Mouse (Mus musculus): ENCODE results near the gene Slc35f1. TPM values are rescaled to one million over a fixed set of nuclear protein-coding genes. Genes with fewer than 3 reads are reported as not detected.

The Slc35f1 gene
- 10 to 100 TPM; 49.9 to 50.2 TPM for total RNA-seq (2021)

DNA sequence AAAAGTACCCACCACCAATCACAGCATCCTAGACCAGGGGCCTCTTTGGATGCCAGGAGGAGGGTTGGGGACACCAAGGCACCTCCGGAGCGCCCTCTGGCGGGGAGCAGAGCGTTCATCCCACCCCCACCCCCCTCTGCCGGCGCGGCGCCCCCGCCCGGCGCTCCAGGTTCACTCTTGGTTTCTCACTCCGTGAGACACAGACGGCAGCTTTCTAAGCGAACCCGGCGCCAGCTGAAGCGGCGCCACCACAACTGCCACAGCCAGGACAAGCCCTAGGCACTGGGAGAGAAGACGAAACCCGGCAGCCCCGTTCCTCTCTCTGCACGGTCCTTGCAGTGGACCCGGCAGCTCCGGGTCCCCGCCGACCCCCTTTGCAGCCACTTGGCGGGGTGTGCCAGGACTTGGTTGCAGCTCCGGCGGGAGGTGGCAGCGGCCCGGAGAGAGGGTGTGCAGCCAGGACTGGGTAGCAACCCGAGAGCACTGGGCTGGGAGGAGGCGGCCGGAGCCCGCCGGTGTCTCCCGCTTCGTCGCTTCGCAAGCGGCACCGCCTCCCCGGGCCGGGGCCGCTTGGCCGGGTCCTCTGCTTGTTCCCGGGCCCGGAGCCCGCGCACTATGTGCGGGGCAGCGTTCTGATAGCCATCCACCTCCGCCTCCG is at the start of gene Slc35f1:
Gene Slc35f1, plus strand, starts transcription at position 200 of the 658 bp plus-strand sequence.
- intact Hi-C loops (cut with DNase I), result loop anchor here (5.0 to 10.0 kb wide), 3 partner anchors 158 to 614 kb away; partner anchors contain the start of gene Nus1
- peak; percentile 77 to 79 for DNase-seq (ENCODE audit: low spot score in 2 of 2)

GRCm38 (mm10) chr10:52671234-52671633 is 19.1 kb upstream of the Slc35f1 start:
- intact Hi-C loops (cut with DNase I), result no loop called here
- no peak for DNase-seq (ENCODE audit: low spot score in 2 of 2)

DNA sequence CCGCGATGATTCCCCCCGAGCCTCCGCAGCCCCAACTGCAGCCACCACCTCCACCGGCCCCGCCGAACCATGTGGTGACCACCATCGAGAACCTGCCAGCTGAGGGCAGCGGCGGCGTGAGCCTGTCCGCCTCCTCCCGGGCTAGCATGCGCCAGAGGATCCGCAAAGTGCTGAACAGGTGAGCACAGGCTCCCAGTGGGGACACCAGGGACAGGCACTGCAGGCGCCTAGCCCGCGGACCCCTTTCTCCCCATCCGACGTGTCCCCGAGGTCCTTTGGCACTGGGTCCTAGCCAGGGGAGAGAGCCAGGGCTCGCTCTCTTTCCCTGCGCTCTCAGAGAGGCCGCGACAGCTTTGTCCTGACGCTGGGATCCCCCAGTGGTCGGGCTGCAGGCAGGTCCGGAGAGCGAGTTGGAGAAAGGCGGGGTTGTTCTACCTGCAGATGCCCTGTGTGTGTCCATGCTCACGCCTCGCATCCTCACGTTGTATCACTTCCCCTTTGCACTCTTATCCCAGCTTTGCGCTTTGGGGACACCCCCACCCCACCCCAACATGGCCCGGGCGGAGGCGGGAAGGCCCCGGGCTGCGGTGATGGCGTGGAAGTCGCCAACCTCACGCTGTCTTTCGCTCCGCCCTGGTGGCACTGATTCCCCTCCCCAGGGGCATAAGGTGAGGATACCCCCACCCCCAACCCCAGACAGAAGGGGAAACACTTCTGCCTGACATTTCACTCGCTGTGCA is 829 bp downstream of the Slc35f1 start:
- intact Hi-C loops (cut with DNase I), result loop anchor here (5.0 to 10.0 kb wide), 3 partner anchors 159 to 614 kb away; partner anchors contain the start of gene Nus1
- DNase-seq (ENCODE audit: low spot score in 2 of 2), result peak; percentile 59 to 67

DNA sequence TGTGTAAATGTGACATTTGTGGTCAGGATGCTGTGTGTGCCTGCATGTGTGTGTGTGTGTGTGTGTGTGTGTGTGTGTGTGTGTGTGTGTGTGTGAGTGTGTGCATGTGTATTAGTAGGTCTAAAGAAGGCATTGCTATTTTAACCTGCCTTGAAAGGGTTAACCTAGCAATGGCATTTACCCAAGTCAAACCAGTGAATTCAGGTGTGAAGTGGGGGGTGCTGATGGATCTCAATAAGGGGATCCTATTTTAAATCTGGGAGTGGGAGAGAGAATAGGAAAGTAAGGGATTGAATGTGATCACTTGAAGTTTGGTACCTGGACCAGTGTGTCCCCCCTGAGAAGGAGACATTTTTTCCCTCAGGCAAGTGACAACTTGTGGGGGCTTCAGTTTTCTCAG is 13.4 kb downstream of the Slc35f1 start:
- DNase-seq (ENCODE audit: low spot score in 2 of 2), result no peak
- intact Hi-C loops (cut with DNase I), result no loop called here

- peak; percentile 48 to 66 for DNase-seq (ENCODE audit: low spot score in 2 of 2)
- intact Hi-C loops (cut with DNase I), result no loop called here
These were observed 14.0 kb downstream of the Slc35f1 start for GRCm38 (mm10) chr10:52704101-52705051.

- intact Hi-C loops (cut with DNase I), result no loop called here
- DNase-seq (ENCODE audit: low spot score in 2 of 2), result no peak
These were observed 19.1 kb downstream of the Slc35f1 start for GRCm38 (mm10) chr10:52709482-52709881.

GRCm38 (mm10) chr10:52712166-52712565 is 21.8 kb downstream of the Slc35f1 start:
- intact Hi-C loops (cut with DNase I), result no loop called here
- peak in 1 of 2 experiments; percentile 17 for DNase-seq (ENCODE audit: low spot score in 2 of 2)

- intact Hi-C loops (cut with DNase I), result no loop called here
- no peak for DNase-seq (ENCODE audit: low spot score in 2 of 2)
These were observed 24.2 kb downstream of the Slc35f1 start for GRCm38 (mm10) chr10:52714557-52714956.

DNA sequence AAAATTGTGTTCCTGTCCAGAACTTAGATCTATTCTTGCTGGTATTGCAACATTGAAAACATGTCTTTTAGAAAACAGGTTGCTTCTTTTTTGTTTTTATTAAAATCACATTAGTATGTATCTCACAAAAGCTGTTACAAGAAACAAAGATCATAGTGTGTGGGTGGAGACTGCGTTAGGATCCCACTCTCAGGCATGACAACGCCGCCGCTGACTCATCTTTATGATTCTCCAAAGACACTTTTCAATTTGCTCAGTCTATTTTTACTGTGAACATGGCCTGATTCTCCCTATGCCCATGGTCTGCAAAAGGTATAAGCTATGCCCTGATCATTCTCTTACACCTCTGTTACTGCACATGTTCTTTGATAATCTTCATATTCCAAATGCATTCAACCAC is 24.8 kb downstream of the Slc35f1 start:
- DNase-seq (ENCODE audit: low spot score in 2 of 2), result peak in 1 of 2 experiments; percentile 7
- intact Hi-C loops (cut with DNase I), result no loop called here

DNA sequence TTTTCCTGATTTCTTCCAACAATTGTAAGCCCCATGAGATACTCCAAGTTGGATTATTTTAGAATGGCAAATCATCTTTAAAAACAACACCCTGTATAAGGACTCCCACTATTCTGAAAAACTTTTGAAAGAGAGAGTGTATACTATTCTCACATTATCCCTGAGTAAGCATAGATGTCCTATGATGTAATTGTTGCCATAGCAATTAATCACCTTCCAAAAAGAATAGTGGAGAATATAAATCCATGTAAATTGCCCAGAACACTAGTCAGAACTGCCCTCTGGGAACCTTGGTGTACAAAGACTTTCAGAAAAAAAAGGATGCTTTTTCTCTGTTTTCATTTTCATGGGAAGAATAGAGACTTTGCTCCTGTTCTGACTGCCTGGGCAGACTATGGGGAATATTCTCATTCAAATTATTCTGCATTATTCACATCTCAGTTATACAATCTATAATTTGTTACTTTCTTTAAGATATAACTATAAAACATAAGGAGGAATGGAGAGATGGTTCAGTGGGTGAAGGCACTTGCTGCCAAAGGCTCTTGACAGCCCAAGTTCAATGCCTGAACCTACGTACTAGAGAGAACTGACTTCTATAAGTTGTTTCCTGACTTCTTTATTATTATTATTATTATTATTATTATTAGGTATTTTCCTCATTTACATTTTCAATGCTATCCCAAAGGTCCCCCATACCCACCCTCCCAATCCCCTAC is 28.0 kb downstream of the Slc35f1 start:
- DNase-seq (ENCODE audit: low spot score in 2 of 2), result no peak
- intact Hi-C loops (cut with DNase I), result no loop called here

DNA sequence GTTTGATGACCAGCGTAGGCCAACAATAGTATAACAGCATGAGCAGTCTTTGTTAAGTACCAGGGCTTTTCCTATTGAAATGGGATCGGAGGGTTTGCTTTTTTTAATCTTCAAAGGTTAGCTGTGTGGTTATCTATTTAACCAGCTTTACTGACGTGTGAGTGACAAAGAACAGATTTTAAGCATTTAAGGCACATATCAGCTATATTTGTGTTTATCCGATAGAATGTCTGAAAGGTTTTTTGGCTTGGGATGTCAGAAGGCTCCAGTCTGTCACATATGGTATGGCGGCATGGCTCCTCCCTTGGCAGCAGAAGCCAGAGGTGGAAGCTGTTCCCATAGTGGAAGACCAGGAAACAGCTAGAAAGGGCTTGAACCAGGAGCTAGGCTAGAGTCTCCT is 36.3 kb downstream of the Slc35f1 start:
- intact Hi-C loops (cut with DNase I), result no loop called here

DNA sequence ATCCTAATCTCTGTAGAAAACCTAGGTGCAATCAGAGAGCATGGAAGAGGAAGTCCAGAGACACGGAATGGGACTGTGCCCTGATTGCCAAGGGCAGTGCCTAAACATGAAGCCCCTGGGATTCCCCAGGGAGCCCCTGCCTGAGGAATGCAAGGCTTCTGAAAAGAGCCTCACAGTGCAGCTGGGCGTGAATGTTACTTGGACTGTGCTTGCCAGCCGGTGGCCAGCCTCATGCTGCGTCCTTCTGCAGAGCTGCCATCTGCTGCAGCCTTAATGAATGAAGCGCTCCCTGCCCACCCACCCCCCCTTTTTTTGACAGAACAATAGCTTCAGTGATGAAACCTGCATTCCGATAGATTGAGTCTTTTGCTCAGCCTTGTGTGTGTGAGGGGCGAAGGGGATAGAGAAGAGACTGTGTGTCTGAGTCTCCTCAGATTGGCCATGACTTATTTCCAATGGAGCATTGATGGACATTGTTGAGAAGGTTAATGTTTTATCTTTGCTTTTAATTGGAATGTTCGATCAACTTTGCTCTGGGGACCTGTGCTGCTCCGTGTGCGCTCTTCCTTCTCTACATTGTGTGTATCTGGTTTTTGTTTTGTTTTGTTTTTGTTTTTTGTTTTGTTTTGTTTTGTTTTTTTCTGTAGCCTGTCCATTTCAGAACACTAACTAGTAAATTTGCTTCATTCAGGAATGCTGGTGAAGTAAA is 52.5 kb downstream of the Slc35f1 start:
- no peak for DNase-seq (ENCODE audit: low spot score in 2 of 2)
- intact Hi-C loops (cut with DNase I), result no loop called here

More for the DNA sequence above, 36.3 kb downstream of the Slc35f1 start:
- no peak for DNase-seq (ENCODE audit: low spot score in 2 of 2)

- intact Hi-C loops (cut with DNase I), result no loop called here
These were observed 53.5 kb downstream of the Slc35f1 start for GRCm38 (mm10) chr10:52743831-52744230.

DNA sequence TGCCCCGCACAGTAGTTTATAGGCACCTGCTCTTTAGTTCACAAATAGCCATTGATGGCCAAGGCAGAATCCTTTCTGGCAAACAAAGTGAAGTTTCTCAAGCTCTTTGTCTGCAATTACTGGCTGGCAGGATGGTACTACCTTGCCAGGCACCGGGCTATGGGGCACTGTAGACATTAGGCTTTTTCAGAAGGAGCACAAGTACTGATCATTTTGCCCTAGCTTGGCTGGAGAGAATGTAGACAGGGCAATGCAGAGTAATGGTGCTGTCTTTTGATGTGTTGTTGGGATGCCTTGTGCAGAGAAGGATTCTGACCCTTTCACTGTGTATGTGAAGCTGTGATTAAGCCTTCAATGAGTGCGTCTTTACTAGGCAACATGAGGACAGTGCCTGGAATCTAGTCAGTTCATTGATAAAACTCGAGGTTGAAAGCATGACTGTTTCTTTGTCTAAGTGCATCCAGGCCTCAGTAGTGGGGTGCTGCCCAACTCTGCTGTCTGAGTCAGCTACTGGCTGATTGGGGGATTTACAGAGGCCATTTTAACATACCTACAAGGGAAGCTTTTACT is 57.8 kb downstream of the Slc35f1 start:
- no peak for DNase-seq (ENCODE audit: low spot score in 2 of 2)
- intact Hi-C loops (cut with DNase I), result no loop called here

More at GRCm38 (mm10) chr10:52743831-52744230, 53.5 kb downstream of the Slc35f1 start:
- no peak for DNase-seq (ENCODE audit: low spot score in 2 of 2)

DNA sequence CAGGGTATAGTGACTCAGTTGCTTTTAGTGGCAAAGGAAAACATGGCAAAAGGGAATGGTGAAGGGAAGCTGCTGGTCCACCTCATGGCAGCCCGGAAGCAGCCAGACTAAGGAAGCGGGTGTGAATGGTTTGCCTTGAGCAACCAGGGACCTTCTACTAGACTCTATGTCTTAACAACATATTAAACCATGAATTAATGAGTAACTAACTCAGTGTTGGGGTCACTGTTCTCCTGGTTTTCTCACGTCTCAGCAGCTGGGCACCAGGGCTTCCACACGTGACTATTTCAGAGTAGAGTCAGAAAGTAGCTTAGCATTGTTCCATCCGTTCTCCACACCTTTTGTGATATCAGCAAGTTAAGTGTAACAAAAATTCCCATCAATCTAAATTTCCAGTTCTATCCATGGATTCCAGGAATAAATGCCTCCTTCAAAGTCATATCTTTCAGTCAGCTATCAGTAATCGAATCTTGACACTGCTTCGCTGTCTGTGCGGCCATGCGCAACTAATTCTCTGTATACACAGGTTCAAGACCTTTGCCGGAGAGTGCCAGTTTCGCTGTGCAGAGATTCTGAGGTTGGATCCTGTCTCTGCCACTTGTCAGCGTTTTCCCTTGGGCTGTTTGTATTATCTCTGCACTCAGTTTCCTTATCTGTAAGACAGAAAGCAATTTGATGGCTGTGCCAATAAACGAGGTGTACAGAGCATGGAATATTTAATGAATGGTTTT is 65.8 kb downstream of the Slc35f1 start:
- no peak for DNase-seq (ENCODE audit: low spot score in 2 of 2)
- intact Hi-C loops (cut with DNase I), result no loop called here

GRCm38 (mm10) chr10:52757496-52758260 is 67.3 kb downstream of the Slc35f1 start:
- DNase-seq (ENCODE audit: low spot score in 2 of 2), result no peak
- intact Hi-C loops (cut with DNase I), result no loop called here

GRCm38 (mm10) chr10:52758589-52758988 is 68.3 kb downstream of the Slc35f1 start:
- intact Hi-C loops (cut with DNase I), result no loop called here
- DNase-seq (ENCODE audit: low spot score in 2 of 2), result no peak

Data from left cerebral cortex, postnatal 36 days (tissue).